Mouse (Mus musculus) cerebellum, adult 2 months (tissue): ENCODE measurements around the gene Elovl7. TPM values are rescaled to one million over a fixed set of nuclear protein-coding genes. Genes with fewer than 3 reads are reported as not detected.

Source experiments
- DNase-seq, 2 experiments: peaks; one replicate each; pipeline ENCODE4 v3.0.0; 2021
- H3K27ac ChIP-seq: fragments of 200-500 bp; 2 replicates; pipeline ENCODE4 v1.5.1; 2012; ENCODE audit warnings: low read length, control low read depth, inconsistent platforms; ENCODE audit not compliant: insufficient read depth
- H3K27me3 ChIP-seq: fragments of 200-500 bp; 2 replicates; pipeline ENCODE4 v1.6.1; 2012; ENCODE audit warnings: inconsistent platforms, mild to moderate bottlenecking, low read length, moderate library complexity; ENCODE audit not compliant: control insufficient read depth, insufficient read depth
- H3K4me1 ChIP-seq: fragments of 200-500 bp; 2 replicates; pipeline ENCODE4 v1.6.1; 2011; ENCODE audit warnings: low read length; ENCODE audit not compliant: control insufficient read depth, insufficient read depth
- H3K4me3 ChIP-seq: fragments of 200-500 bp; replicated peaks from 2 replicates; pipeline ENCODE3; 2011; ENCODE audit warnings: mild to moderate bottlenecking, low read depth, low read length, control low read depth; ENCODE audit not compliant: insufficient read depth
- CTCF ChIP-seq: fragments of 200-500 bp; IDR thresholded peaks from 2 replicates; pipeline ENCODE4 v1.5.1; 2011; ENCODE audit warnings: low read depth, mild to moderate bottlenecking, control low read depth, low read length, moderate library complexity, borderline replicate concordance; ENCODE audit not compliant: insufficient read depth
- POLR2A ChIP-seq: fragments of 200-500 bp; IDR thresholded peaks from 2 replicates; pipeline ENCODE4 v1.6.1; 2011; ENCODE audit warnings: low read length, control low read depth, borderline replicate concordance; ENCODE audit not compliant: insufficient read depth
- WGBS: fragments of 180-500 bp; shearing (Covaris S2); methylation state at CpG from one replicate; pipeline ENCODE4 v1.1.7; 2018; 5-methylcytosine and 5-hydroxymethylcytosine counted together
- polyA plus RNA-seq: library from polyadenylated mRNA; depleted of rRNA; stranded (reverse); fragments of >200 nt; gene quantifications from 2 replicates; pipeline ENCODE4 v1.2.3, GENCODE M21; 2012

Elovl7 gene
- polyA plus RNA-seq, 1 experiment, result 17.0 TPM

- Histone ChIP-seq H3K4me1 (no peaks in the 10 kb centered on the region), H3K27me3 (no peaks in the 10 kb centered on the region), H3K4me3 (peak overlapping the region; percentile 62), H3K27ac (peak overlapping the region; percentile 6; the same call in 1 of the 2 replicates)
- TF ChIP-seq POLR2A (no peak), CTCF (no peak)
- DNase-seq, result peak; percentile 44 to 67
- under 1% methylated on average over 49 of the region's 50 CpGs for WGBS
These were observed 392 bp downstream of the Elovl7 start for GRCm38 (mm10) chr13:108214485-108215107.

DNA sequence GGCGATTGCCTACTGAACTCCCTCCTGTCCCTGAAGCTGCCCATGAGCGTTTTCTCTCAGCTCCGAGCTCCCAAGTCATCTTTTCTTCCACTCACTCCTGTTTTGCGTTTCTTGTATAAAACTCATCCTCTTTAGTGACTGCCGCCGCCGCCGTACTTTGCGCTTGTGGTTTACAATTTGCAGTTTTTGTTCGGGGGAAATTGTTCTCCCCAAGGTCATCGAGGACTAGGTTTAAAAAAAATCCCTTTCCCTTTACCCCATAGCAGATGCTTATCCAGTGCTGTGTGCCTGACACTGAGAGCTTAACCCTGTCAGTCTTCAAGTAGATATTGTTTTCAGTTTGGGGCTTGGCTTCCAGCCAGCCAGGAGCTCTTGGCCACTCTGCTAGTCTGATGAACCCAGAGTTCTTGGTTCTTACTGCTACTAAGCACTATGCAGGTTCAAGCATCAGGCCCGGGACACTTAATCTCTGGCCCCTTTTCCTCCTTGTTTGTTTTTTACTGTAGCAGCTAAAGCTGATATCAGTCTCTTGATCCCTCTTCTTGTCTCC is 1.1 kb downstream of the Elovl7 start:
- Histone ChIP-seq H3K4me1 (no peaks in the 10 kb centered on the region), H3K4me3 (peak overlapping the region; percentile 62), H3K27me3 (no peaks in the 10 kb centered on the region), H3K27ac (no peak overlapping the region)
- 13% methylated on average over 12 of the region's 12 CpGs for WGBS
- no peak for DNase-seq
- TF ChIP-seq CTCF, result no peak

DNA sequence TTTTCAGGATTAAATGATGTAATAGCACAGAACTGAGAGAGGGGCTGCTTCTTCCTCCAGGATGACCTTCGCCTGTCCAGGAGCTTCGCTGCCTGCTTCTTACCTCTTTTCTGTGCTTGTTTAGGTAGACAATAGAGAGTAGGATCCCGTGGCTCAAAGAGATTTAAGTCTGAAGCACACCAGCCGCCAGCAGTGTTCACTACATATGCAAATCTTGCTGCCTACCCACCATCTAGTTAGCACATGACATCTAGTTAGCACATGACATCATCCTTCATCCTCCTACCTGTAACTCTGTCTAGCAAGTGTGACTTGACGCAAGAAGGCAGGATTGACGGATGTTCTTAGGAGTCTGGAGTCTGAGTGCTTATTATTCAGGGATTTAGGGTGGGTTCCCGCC is 5.6 kb downstream of the Elovl7 start:
- no peak overlapping the region for H3K27ac ChIP-seq
- WGBS, result 82% methylated on average over 7 of the region's 7 CpGs

GRCm38 (mm10) chr13:108229191-108229590 is 15.0 kb downstream of the Elovl7 start:
- H3K27ac ChIP-seq, result no peak overlapping the region
- WGBS, result 85% methylated on average over 3 of the region's 3 CpGs
- no peak for DNase-seq

More for the DNA sequence above, 5.6 kb downstream of the Elovl7 start:
- no peaks in the 10 kb centered on the region for H3K27me3 ChIP-seq
- DNase-seq, result no peak
- TF ChIP-seq POLR2A (no peak), CTCF (no peak)
- no peaks in the 10 kb centered on the region for H3K4me1 ChIP-seq
- no peak overlapping the region for H3K4me3 ChIP-seq

DNA sequence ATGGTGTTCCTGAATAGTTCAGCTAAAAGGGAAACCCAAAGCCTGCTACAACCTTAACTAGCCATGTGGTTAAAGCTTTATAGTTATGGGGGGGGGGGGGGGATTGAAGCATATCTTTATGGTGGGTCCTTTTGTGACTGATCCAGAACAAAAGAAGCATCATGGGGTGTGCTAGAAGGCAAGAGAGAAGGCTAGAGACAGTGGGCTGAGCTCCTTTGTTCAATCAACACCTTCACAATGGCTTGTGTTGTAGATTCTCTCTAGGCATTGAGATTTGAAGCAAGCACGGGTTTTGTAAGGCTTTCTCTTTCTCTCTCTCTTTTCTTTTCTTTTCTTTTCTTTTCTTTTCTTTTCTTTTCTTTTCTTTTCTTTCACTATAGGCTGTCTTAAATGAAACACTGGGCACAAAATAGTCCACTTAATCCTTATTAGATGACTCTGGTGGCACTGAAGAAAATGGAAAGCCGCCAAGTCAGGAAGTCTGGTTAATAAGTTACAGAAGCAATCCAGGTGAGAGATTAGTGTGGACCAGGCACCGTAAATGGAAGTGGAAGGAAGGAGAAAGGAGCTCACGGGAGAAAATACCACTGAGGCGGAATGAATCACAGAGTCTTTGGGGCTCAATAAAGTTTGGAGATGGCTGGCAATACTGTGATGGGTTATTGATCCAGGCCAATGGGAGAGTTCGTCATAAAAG is 15.6 kb downstream of the Elovl7 start:
- no peaks in the 10 kb centered on the region for H3K27me3 ChIP-seq
- H3K27ac ChIP-seq, result no peak overlapping the region
- 75% methylated on average over 6 of the region's 6 CpGs for WGBS
- no peak for DNase-seq
- no peaks in the 10 kb centered on the region for H3K4me1 ChIP-seq
- no peak overlapping the region for H3K4me3 ChIP-seq
- no peak for TF ChIP-seq POLR2A
- no peak for TF ChIP-seq CTCF

More at GRCm38 (mm10) chr13:108229191-108229590, 15.0 kb downstream of the Elovl7 start:
- TF ChIP-seq POLR2A (no peak), CTCF (no peak)
- Histone ChIP-seq H3K27me3 (no peaks in the 10 kb centered on the region), H3K4me3 (no peak overlapping the region), H3K4me1 (no peaks in the 10 kb centered on the region)

- 6% methylated on average over 4 of the region's 4 CpGs for WGBS
- peak; percentile 21 to 27 for DNase-seq
These were observed 25.8 kb downstream of the Elovl7 start for GRCm38 (mm10) chr13:108240012-108240411.

GRCm38 (mm10) chr13:108241715-108242114 is 27.5 kb downstream of the Elovl7 start:
- Histone ChIP-seq H3K4me1 (peaks cover 4% of the 10 kb centered on the region; the same call in 1 of the 2 replicates), H3K4me3 (no peak overlapping the region), H3K27ac (no peak overlapping the region), H3K27me3 (no peaks in the 10 kb centered on the region)
- no peak for TF ChIP-seq POLR2A
- no peak for TF ChIP-seq CTCF
- 90% methylated on average over 5 of the region's 5 CpGs for WGBS
- DNase-seq, result no peak

More at GRCm38 (mm10) chr13:108240012-108240411, 25.8 kb downstream of the Elovl7 start:
- Histone ChIP-seq H3K27me3 (no peaks in the 10 kb centered on the region; the same call in 1 of the 2 replicates), H3K4me1 (peaks cover 4% of the 10 kb centered on the region; the same call in 1 of the 2 replicates), H3K27ac (no peak overlapping the region), H3K4me3 (no peak overlapping the region)
- TF ChIP-seq POLR2A, result no peak
